Mouse (Mus musculus): ENCODE results near the gene Gm17660.

DNA sequence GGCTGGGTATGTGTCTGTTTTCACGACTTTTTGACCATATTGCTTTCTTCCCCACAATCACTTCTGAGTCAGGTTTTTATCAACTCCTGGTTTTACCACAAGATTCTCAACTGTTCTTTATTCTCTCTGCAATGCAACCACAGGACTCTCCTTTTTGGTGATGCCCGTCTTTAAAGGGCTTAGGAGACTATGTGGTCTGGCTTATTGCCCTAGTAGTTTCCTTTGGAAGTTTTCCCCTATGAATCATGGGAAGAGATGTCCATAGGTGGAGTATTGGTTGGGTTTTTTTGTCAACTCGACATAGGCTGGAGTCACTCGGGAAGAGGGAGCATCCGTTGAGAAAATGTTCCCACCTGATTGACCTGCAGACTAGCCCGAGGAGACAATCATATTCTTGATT lies 3.3 kb upstream of the Gm17660 start:
- no peak for TF ChIP-seq POLR2A (IDR thresholded peaks at IDR 0.05; ENCODE audit: extremely low read depth, insufficient read depth, low read length)
- TF ChIP-seq CTCF (IDR thresholded peaks at IDR 0.05; ENCODE audit: extremely low read depth, insufficient read depth, low read length) = no peak
